Mouse (Mus musculus) splenic B cell, adult 2 months (primary cell): ENCODE data around the gene Hnrnpul2.
"Not testable (repeated sequence)": the region's sequence is repeated elsewhere in the genome, so short reads cannot be mapped to it uniquely, and the experiment has no call there.

Experiments used
- DNase-seq: peaks from one replicate; pipeline ENCODE4 v3.0.0-alpha.2; 2011; ENCODE audit warnings: low read depth, low spot score
- H3K27me3 ChIP-seq: 2 replicates; pipeline ENCODE4 v1.6.1; 2012; ENCODE audit warnings: mild to moderate bottlenecking, low read length, moderate library complexity, mixed read lengths; ENCODE audit not compliant: control insufficient read depth, poor library complexity, insufficient read depth, severe bottlenecking
- H3K36me3 ChIP-seq: 2 replicates; pipeline ENCODE4 v1.6.1; 2012; ENCODE audit warnings: mild to moderate bottlenecking, low read length, moderate library complexity, mixed read lengths; ENCODE audit not compliant: control insufficient read depth, poor library complexity, insufficient read depth, severe bottlenecking

Hnrnpul2 gene

GRCm38 (mm10) chr19:8857689-8858088 is 37.9 kb downstream of the Hnrnpul2 start:
- H3K27me3 ChIP-seq, result no peaks in the 10 kb centered on the region
- peak; percentile 65 for DNase-seq
- H3K36me3 ChIP-seq, result no peaks in the 10 kb centered on the region

GRCm38 (mm10) chr19:8859018-8859417 is 39.2 kb downstream of the Hnrnpul2 start:
- peak; percentile 66 for DNase-seq
- Histone ChIP-seq H3K27me3 (no peaks in the 10 kb centered on the region), H3K36me3 (no peaks in the 10 kb centered on the region)

GRCm38 (mm10) chr19:8864265-8864664 is 44.5 kb downstream of the Hnrnpul2 start:
- DNase-seq, result no peak
- H3K36me3 ChIP-seq, result peaks cover 2% of the 10 kb centered on the region; the same call in 1 of the 2 replicates
- no peaks in the 10 kb centered on the region for H3K27me3 ChIP-seq

- not testable (repeated sequence) for H3K36me3 ChIP-seq, DNase-seq, H3K27me3 ChIP-seq
Measured at GRCm38 (mm10) chr19:8870381-8870780, 50.6 kb downstream of the Hnrnpul2 start.

GRCm38 (mm10) chr19:8870838-8871237 is 51.0 kb downstream of the Hnrnpul2 start:
- Histone ChIP-seq H3K36me3 (peaks cover 6% of the 10 kb centered on the region), H3K27me3 (no peaks in the 10 kb centered on the region)
- DNase-seq, result no peak

- no peaks in the 10 kb centered on the region for H3K27me3 ChIP-seq
- DNase-seq, result peak; percentile 94
Measured at GRCm38 (mm10) chr19:8871267-8872186, 51.7 kb downstream of the Hnrnpul2 start, which contains the start of gene Ubxn1. Gene Ubxn1, plus strand, starts transcription at chr19:8871496.

GRCm38 (mm10) chr19:8872266-8872840 is 52.5 kb downstream of the Hnrnpul2 start:
- Histone ChIP-seq H3K36me3 (peaks cover 6% of the 10 kb centered on the region), H3K27me3 (no peaks in the 10 kb centered on the region)
- DNase-seq, result no peak

More at GRCm38 (mm10) chr19:8871267-8872186, 51.7 kb downstream of the Hnrnpul2 start, which contains the start of gene Ubxn1:
- H3K36me3 ChIP-seq, result peaks cover 6% of the 10 kb centered on the region

GRCm38 (mm10) chr19:8875031-8875430 is 55.2 kb downstream of the Hnrnpul2 start:
- DNase-seq, result no peak
- H3K27me3 ChIP-seq, result no peaks in the 10 kb centered on the region
- H3K36me3 ChIP-seq, result peaks cover 4% of the 10 kb centered on the region

- peaks cover 1% of the 10 kb centered on the region for H3K36me3 ChIP-seq
- no peaks in the 10 kb centered on the region for H3K27me3 ChIP-seq
- peak; percentile 90 for DNase-seq
Measured at GRCm38 (mm10) chr19:8880311-8881033, 60.7 kb downstream of the Hnrnpul2 start, which contains the start of gene Uqcc3. Gene Uqcc3, minus strand, starts transcription at chr19:8880923.

GRCm38 (mm10) chr19:8881034-8881392 is 61.2 kb downstream of the Hnrnpul2 start:
- no peaks in the 10 kb centered on the region; the same call in 1 of the 2 replicates for H3K36me3 ChIP-seq
- DNase-seq, result no peak
- no peaks in the 10 kb centered on the region for H3K27me3 ChIP-seq

GRCm38 (mm10) chr19:8883616-8884015 is 63.8 kb downstream of the Hnrnpul2 start, which contains the start of the genes Lbhd1 and Gm49403:
Gene Lbhd1, plus strand, starts transcription at chr19:8883732.
Gene Gm49403, plus strand, starts transcription at chr19:8883930.
- no peak for DNase-seq
- H3K36me3 ChIP-seq, result no peaks in the 10 kb centered on the region
- H3K27me3 ChIP-seq, result no peaks in the 10 kb centered on the region
